Mouse (Mus musculus) myocyte (in vitro differentiated cells): Measurements from ENCODE around the gene Fgf7.

ENCODE experiments used
- CEBPB ChIP-seq: IDR thresholded peaks from 2 replicates; pipeline ENCODE4 v1.6.1; 2011; ENCODE audit warnings: mild to moderate bottlenecking, moderate library complexity; ENCODE audit not compliant: poor library complexity, insufficient read depth, severe bottlenecking
- E2F4 ChIP-seq: IDR thresholded peaks from one replicate; pipeline ENCODE4 v1.6.1; 2011; ENCODE audit warnings: mild to moderate bottlenecking, control low read depth, moderate library complexity; ENCODE audit not compliant: insufficient read depth
- MAX ChIP-seq: IDR thresholded peaks from one replicate; pipeline ENCODE4 v1.6.1; 2011; ENCODE audit warnings: low read depth, mild to moderate bottlenecking, control low read depth
- MYOD1 ChIP-seq, 3 experiments: IDR thresholded peaks; one replicate each; pipeline ENCODE4 v1.6.1; 2011; ENCODE audit warnings: control low read depth in 2 of 3, low read depth in 2 of 3, mild to moderate bottlenecking in 2 of 3, moderate library complexity in 1 of 3; ENCODE audit not compliant: insufficient read length in 2 of 3, control insufficient read depth in 1 of 3
- MYOG ChIP-seq, 3 experiments: IDR thresholded peaks; one replicate each; pipeline ENCODE4 v1.6.1; 2011; ENCODE audit warnings: control low read depth in 2 of 3, low read depth in 2 of 3, mild to moderate bottlenecking in 2 of 3; ENCODE audit not compliant: insufficient read length in 2 of 3, control insufficient read depth in 1 of 3, insufficient read depth in 1 of 3
- POLR2A ChIP-seq: IDR thresholded peaks from one replicate; pipeline ENCODE4 v1.6.1; 2011; ENCODE audit warnings: low read depth, mild to moderate bottlenecking, control low read depth, moderate library complexity; ENCODE audit not compliant: insufficient read length
- POLR2AphosphoS2 ChIP-seq: IDR thresholded peaks from one replicate; pipeline ENCODE4 v1.6.1; 2011; ENCODE audit warnings: low read depth, control low read depth; ENCODE audit not compliant: insufficient read length
- REST ChIP-seq: IDR thresholded peaks from one replicate; pipeline ENCODE4 v1.6.1; 2011; ENCODE audit warnings: mild to moderate bottlenecking, control low read depth, moderate library complexity; ENCODE audit not compliant: insufficient read depth, insufficient read length
- SRF ChIP-seq: IDR thresholded peaks from one replicate; pipeline ENCODE4 v1.6.1; 2011; ENCODE audit warnings: low read depth; ENCODE audit not compliant: control insufficient read depth, insufficient read length
- TCF12 ChIP-seq: IDR thresholded peaks from one replicate; pipeline ENCODE4 v1.6.1; 2011; ENCODE audit warnings: mild to moderate bottlenecking, control low read depth; ENCODE audit not compliant: poor library complexity, insufficient read depth, severe bottlenecking
- TCF3 ChIP-seq: IDR thresholded peaks from one replicate; pipeline ENCODE4 v1.6.1; 2011; ENCODE audit warnings: low read depth, control low read depth; ENCODE audit not compliant: insufficient read length
- USF1 ChIP-seq: IDR thresholded peaks from one replicate; pipeline ENCODE4 v1.6.1; 2011; ENCODE audit warnings: low read depth, mild to moderate bottlenecking, control low read depth, moderate library complexity

DNA sequence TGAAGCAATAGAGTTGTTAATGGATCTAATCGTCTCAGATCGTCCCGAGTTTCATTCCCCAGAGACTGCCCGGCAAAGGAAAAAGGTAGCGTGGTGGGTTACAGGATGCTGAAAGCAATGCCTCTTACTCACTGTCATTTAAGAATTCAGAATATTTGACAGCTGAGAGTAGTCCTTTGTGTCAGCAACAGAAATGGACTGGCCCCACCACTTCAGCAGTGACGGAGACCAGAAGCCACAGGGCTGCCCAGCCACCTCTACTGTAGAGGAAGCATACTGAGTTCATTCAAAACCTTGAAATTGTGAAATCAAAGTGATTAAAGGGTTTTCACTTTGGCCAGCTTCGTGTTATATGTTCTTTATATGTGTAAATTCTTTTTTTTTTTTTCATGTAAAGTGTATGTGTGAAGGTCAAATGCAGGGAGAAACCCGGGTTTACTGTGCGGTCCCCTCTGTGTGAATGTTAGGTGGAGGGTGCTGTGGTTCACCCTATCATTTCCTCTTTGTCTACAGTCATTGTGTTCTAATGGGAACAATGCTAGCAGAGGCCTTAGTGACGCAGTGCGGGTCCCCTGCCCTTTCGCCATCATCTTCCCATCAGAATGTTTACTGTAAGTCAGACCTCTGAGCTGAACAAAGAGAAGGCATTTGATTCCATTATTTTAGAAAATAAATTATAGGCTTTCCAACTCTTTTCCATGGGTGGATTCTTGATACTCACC, 19.3 kb upstream of the Fgf7 start:
- TF ChIP-seq POLR2A (no peak), MYOD1 (IDR thresholded peaks at IDR 0.05; ENCODE audit: control insufficient read depth in 1 of 3, insufficient read length in 2 of 3, low read depth in 2 of 3) (no peak), CEBPB (no peak), TCF12 (no peak), USF1 (no peak), E2F4 (no peak), MYOG (IDR thresholded peaks at IDR 0.05; ENCODE audit: control insufficient read depth in 1 of 3, insufficient read depth in 1 of 3, insufficient read length in 2 of 3, low read depth in 2 of 3) (no peak), MAX (no peak), POLR2AphosphoS2 (no peak), TCF3 (no peak), SRF (no peak), REST (no peak)
